Mouse (Mus musculus) midbrain, embryonic 13.5 days (tissue): ENCODE data around the gene Rer1. TPM values are rescaled to one million over a fixed set of nuclear protein-coding genes. Genes with fewer than 3 reads are reported as not detected.

Source experiments
- ATAC-seq: fragments of 200-750 bp; cut with Nextera tagmentation; 2 replicates; pipeline ENCODE4 v1.8.0; 2017; ENCODE audit warnings: mild to moderate bottlenecking, moderate TSS enrichment, moderate library complexity
- H3K27ac ChIP-seq: fragments of 300-500 bp; sonication (generic); 2 replicates; pipeline ENCODE4 v1.5.1; 2015; ENCODE audit warnings: inconsistent platforms, mild to moderate bottlenecking, moderate library complexity
- H3K27me3 ChIP-seq: fragments of 300-500 bp; sonication (generic); 2 replicates; pipeline ENCODE4 v1.6.1; 2015; ENCODE audit warnings: mild to moderate bottlenecking, inconsistent platforms
- H3K36me3 ChIP-seq: fragments of 300-500 bp; sonication (generic); 2 replicates; pipeline ENCODE4 v1.6.1; 2015; ENCODE audit warnings: mild to moderate bottlenecking, inconsistent platforms
- H3K4me1 ChIP-seq: fragments of 300-500 bp; sonication (generic); replicated peaks from 2 replicates; pipeline ENCODE4 v1.6.1; 2015; ENCODE audit warnings: inconsistent platforms
- H3K4me2 ChIP-seq: fragments of 300-500 bp; sonication (generic); replicated peaks from 2 replicates; pipeline ENCODE4 v1.6.1; 2015; ENCODE audit warnings: moderate library complexity, mild to moderate bottlenecking, inconsistent platforms
- H3K4me3 ChIP-seq: fragments of 300-500 bp; sonication (generic); replicated peaks from 2 replicates; pipeline ENCODE4 v1.5.1; 2015; ENCODE audit warnings: mild to moderate bottlenecking, inconsistent platforms
- H3K9ac ChIP-seq: fragments of 300-500 bp; sonication (generic); replicated peaks from 2 replicates; pipeline ENCODE4 v1.6.1; 2015; ENCODE audit warnings: mild to moderate bottlenecking, inconsistent platforms
- H3K9me3 ChIP-seq: fragments of 300-500 bp; sonication (generic); 2 replicates; pipeline ENCODE4 v1.6.1; 2016; ENCODE audit warnings: mild to moderate bottlenecking, inconsistent platforms
- WGBS: fragments of 180-500 bp; shearing (Covaris S2); methylation state at CpG from one replicate; pipeline ENCODE4 v1.1.7; 2015; 5-methylcytosine and 5-hydroxymethylcytosine counted together
- polyA plus RNA-seq: library from polyadenylated mRNA; unstranded; fragments of >200 nt; fragmentation: Nextera tagmentation; extraction: Ambion mirVana; gene quantifications from 2 replicates; pipeline ENCODE4 v1.2.1, GENCODE M21; 2015

Rer1 gene
- polyA plus RNA-seq, result 121 and 124 TPM in 2 replicates

DNA sequence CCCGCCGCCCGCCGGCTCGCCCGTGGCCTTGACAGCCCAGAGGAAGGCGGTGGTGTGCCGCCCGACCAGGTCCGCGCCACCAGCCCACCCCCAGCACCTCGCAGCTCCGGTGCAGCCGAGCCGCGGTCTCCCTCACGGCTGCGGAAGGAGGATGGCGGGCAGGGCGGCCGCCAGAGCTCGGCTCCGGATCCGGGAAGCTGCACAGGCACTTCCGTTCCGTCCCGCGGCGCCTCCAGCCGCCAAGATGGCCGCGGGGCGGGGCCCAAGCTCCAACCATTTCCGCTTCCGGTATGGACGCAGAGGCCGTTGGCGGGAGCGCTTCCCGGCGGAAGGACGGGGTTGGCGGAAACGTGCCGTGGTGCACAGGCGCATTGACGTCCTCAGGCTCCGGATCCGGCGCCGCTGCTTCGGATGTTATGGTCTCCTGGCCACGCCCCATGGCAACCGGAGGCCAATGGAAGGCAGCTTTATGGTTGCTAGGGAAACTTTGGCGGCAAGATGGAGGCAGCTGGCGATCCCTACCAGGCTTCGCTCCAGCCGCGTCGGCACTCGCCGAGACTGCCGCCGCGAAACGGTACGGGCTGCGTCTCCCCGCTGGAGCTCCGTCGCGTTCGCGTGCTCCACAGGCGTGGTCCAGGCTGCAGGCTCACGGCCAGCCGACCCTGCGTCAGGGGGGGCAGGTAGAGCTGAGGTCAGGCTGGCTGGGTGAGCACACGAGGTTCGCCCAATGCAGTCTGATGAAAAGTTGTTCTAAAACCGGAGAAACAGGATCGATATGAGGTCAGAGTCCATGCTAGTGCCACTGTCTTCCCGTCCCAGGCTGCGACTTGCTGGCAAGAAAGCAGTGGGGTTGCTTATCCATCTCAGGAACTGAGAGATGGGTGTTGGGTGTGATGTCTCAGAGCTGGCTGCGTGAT lies at the start of gene Rer1, which contains the start of gene Morn1:
Gene Rer1 (minus strand): TSS at position 275 of the 917 bp plus-strand sequence.
Gene Morn1 (plus strand): TSS at position 470 of the 917 bp plus-strand sequence.
- Histone ChIP-seq H3K36me3 (peaks cover 37% of the 10 kb centered on the region), H3K9ac (peak within 1 kb of the TSS; percentile 92), H3K27ac (peak within 1 kb of the TSS; percentile 93), H3K4me3 (peak within 1 kb of the TSS; percentile 91), H3K4me1 (peaks cover 35% of the 10 kb centered on the region), H3K9me3 (no peaks in the 10 kb centered on the region), H3K4me2 (peak within 1 kb of the TSS; percentile 98), H3K27me3 (no peaks in the 10 kb centered on the region)
- ATAC-seq, result peak; percentile 97
- WGBS, result under 1% methylated on average over 74 of the region's 85 CpGs

DNA sequence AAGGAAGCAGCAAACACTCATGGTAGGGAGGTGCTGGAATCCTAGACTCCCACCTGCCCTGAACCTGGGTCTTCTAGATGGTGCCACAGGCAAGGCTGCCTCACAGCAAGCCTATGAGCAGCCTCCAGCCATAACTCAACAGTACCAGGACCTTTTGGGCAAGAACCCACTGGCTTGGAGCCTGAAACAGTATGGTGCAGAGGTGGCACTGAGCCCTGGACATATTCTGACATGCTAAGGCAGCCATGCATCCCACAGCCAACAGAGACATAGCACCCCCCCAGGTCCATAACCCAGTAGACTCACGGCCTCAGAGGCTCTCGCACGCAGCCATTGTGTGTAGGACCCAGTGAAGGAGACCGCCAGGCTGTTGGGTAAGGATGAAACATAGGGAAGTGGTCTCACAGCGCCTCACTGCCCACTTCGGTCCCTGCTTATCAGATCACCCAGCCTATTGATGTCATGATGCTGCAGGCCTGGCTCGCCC lies 48.5 kb upstream of the Rer1 start:
- Histone ChIP-seq H3K4me3 (no peak overlapping the region), H3K9ac (no peak overlapping the region), H3K4me1 (peaks cover 41% of the 10 kb centered on the region), H3K27me3 (no peaks in the 10 kb centered on the region), H3K27ac (no peak overlapping the region), H3K4me2 (no peak overlapping the region), H3K36me3 (no peaks in the 10 kb centered on the region), H3K9me3 (no peaks in the 10 kb centered on the region)
- ATAC-seq, result no peak
- 81% methylated on average over 7 of the region's 7 CpGs for WGBS

DNA sequence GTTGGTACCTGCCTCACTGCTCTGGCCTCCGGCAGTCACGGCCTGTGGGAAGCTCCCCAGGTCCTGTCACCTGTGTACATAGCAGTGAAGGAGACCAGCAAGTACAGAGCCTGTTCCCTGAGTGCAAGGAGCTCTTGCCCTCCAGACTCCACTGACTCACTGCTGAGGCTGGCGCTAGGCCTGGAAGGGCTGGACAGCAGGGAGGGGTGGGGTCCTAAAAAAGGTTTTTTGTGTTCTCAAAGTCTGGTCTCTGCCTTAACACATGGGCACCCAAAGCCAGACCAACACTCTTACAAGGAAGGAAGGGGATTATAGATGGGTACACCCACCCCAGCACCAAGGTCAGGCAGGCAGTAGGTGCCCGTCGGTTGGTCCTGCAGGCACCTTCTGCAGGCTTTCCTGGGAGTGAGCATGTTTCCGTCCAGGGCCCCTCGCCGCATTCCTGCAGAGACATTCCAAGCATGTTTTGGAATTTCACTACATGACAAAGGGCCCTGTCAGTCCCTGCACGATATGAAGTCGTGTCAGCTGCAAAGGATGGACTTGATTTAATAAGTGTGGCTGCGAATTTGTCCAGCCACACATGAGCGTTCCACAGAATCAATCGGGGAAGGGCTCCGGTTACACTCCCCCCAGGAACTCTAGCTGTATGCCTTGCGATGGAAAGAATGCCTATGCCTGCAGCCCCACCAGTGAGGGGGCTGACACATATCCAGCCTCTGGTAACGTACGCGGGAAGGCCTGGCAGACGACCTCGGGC lies 47.7 kb upstream of the Rer1 start:
- H3K4me2 ChIP-seq, result no peak overlapping the region
- peaks cover 45% of the 10 kb centered on the region for H3K4me1 ChIP-seq
- 48% methylated on average over 20 of the region's 20 CpGs for WGBS
- peak overlapping the region; percentile 41; the same call in 1 of the 2 replicates for H3K27ac ChIP-seq
- no peak overlapping the region for H3K4me3 ChIP-seq
- ATAC-seq, result no peak
- no peaks in the 10 kb centered on the region for H3K27me3 ChIP-seq
- H3K9me3 ChIP-seq, result no peaks in the 10 kb centered on the region
- H3K9ac ChIP-seq, result 0 out of 2 replicates have a peak overlapping the region, but pooled peaks have one; percentile 32
- H3K36me3 ChIP-seq, result no peaks in the 10 kb centered on the region

DNA sequence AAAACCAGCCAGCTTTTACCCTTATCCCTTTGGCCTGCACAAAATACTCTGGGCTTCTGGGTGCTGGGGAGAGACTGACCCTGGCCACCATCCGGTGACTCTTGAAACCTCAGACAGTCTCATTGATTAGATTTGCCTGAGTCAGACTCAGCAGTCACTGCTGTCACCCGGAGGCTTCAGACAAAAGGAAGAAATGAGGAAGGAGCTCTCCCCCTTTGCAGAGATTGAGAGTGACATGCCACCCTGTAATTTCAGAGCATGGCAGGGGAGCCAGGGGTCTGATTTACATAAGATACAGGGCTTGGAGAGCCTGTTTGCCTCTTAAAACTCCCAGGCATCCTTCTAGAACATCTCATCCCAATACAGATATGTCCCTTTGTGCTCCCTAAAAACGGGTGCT lies 47.0 kb upstream of the Rer1 start:
- ATAC-seq, result no peak
- Histone ChIP-seq H3K9ac (0 out of 2 replicates have a peak overlapping the region, but pooled peaks have one; percentile 32), H3K4me1 (peaks cover 45% of the 10 kb centered on the region), H3K36me3 (no peaks in the 10 kb centered on the region), H3K27me3 (no peaks in the 10 kb centered on the region), H3K9me3 (no peaks in the 10 kb centered on the region), H3K4me2 (no peak overlapping the region), H3K4me3 (no peak overlapping the region), H3K27ac (0 out of 2 replicates have a peak overlapping the region, but pooled peaks have one; percentile 9)
- 36% methylated on average over 3 of the region's 3 CpGs for WGBS

DNA sequence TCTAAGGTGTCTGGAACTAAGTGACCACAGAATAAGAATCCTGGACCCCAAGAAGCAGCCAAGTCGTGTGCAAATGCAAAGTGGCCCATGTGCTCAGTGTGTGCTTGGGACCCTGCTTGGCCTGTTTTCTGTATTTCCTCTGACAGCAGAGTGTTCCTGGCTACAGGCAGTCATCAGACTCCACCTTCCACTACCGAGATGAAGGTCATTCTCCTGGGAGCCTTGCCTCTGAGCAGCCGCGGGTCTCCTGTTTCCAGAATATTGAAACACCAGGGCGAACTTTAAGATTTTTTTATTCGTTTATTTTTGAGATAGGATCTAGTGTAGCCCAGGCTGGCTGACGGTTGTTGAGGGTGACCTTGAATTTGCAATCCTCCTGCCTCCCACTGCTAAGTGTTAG lies 44.4 kb upstream of the Rer1 start:
- H3K4me3 ChIP-seq, result no peak overlapping the region
- H3K27ac ChIP-seq, result no peak overlapping the region
- peaks cover 53% of the 10 kb centered on the region for H3K4me1 ChIP-seq
- H3K9ac ChIP-seq, result no peak overlapping the region
- WGBS, result 84% methylated on average over 7 of the region's 7 CpGs
- H3K36me3 ChIP-seq, result no peaks in the 10 kb centered on the region
- no peak overlapping the region for H3K4me2 ChIP-seq
- H3K27me3 ChIP-seq, result no peaks in the 10 kb centered on the region
- no peaks in the 10 kb centered on the region for H3K9me3 ChIP-seq
- no peak for ATAC-seq

DNA sequence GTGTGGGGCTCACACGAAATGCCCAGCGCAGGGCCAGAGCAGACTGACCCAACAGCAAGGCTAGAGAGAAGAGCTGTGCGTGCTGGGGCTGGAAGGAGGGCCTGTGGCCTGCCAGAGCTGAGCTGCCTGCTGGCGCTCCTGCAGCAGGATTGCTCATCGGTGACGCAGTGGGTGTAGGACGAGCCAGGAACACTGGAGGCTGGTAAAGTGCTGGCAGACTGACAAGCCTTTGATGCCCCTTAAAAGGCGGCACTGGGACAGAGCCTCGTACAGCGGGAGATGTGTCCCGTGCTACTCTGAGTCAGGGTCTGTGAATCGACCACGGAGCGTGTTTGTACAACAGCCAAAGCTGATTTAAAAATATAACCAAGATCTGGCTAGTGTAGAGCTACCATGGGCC lies 43.8 kb upstream of the Rer1 start:
- Histone ChIP-seq H3K4me3 (no peak overlapping the region), H3K4me1 (peaks cover 54% of the 10 kb centered on the region), H3K36me3 (no peaks in the 10 kb centered on the region), H3K27me3 (no peaks in the 10 kb centered on the region), H3K27ac (no peak overlapping the region), H3K9ac (0 out of 2 replicates have a peak overlapping the region, but pooled peaks have one; percentile 3), H3K4me2 (no peak overlapping the region), H3K9me3 (no peaks in the 10 kb centered on the region)
- WGBS, result 73% methylated on average over 14 of the region's 14 CpGs
- peak; percentile 44; the same call in 1 of the 2 replicates for ATAC-seq

DNA sequence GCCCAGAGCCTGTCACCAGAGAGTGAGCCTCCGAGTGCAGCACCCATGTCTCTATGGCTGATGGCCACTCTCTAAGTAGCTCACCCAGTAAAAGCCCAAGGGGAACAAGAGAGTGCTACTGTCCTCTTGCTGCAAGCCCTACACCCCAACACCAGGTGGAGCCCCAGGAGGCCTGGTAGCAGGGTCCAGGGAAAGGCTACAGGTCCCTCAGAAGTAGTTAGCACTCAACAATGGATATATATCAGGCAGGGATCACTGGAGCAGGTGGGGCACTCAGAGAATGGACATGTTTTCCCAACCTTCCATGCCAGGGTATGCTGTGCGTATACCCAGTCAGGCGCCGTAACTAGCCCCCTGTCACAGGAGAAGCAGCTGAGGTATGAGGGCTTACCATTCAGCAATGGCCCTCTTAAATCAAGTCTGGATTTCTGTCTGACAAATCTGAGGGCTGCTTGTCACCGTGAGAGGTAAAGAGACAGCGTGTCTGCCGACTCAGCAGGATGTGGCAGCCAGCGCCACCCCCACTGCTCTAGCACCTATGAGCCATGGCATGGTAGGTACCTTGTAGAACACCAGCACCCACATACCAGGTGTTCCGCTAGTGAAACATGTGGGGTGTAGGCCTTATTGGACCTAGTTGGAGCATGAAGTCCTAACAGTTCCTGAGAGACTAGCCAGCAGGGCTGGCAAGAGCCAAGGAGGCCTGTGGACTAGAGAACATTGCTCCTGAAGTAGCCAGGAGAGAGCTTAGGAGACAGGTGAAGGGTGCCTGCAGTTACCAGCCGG lies 43.1 kb upstream of the Rer1 start:
- H3K9me3 ChIP-seq, result no peaks in the 10 kb centered on the region
- no peak overlapping the region for H3K4me3 ChIP-seq
- no peaks in the 10 kb centered on the region for H3K27me3 ChIP-seq
- H3K9ac ChIP-seq, result 0 out of 2 replicates have a peak overlapping the region, but pooled peaks have one; percentile 3
- 93% methylated on average over 10 of the region's 10 CpGs for WGBS
- peaks cover 55% of the 10 kb centered on the region for H3K4me1 ChIP-seq
- H3K36me3 ChIP-seq, result no peaks in the 10 kb centered on the region
- H3K4me2 ChIP-seq, result no peak overlapping the region
- no peak for ATAC-seq
- H3K27ac ChIP-seq, result 0 out of 2 replicates have a peak overlapping the region, but pooled peaks have one; percentile 10

DNA sequence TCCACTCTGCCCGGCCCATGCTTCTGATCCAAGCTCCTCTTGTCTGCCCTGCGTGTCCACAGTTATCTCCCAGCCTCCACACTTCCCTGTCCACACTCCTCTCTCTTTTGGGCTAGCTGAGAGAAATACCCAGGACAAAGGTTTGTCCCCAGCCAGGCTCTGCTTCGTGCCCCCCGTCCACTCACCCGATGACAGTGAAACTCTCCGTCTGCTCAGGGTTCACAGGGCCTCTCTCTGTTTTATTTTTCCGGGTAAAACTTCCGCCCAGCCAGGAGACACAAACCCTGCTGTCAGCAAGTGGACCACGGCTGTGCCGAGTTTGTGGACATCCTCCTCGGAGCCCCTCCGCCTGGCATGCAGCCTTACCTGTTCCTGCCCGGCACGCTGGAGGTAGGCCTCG lies 42.2 kb upstream of the Rer1 start:
- no peaks in the 10 kb centered on the region for H3K27me3 ChIP-seq
- peaks cover 48% of the 10 kb centered on the region for H3K4me1 ChIP-seq
- H3K4me2 ChIP-seq, result no peak overlapping the region
- no peaks in the 10 kb centered on the region for H3K9me3 ChIP-seq
- no peak for ATAC-seq
- no peak overlapping the region for H3K27ac ChIP-seq
- no peak overlapping the region for H3K4me3 ChIP-seq
- no peaks in the 10 kb centered on the region for H3K36me3 ChIP-seq
- WGBS, result 93% methylated on average over 15 of the region's 15 CpGs
- H3K9ac ChIP-seq, result no peak overlapping the region

DNA sequence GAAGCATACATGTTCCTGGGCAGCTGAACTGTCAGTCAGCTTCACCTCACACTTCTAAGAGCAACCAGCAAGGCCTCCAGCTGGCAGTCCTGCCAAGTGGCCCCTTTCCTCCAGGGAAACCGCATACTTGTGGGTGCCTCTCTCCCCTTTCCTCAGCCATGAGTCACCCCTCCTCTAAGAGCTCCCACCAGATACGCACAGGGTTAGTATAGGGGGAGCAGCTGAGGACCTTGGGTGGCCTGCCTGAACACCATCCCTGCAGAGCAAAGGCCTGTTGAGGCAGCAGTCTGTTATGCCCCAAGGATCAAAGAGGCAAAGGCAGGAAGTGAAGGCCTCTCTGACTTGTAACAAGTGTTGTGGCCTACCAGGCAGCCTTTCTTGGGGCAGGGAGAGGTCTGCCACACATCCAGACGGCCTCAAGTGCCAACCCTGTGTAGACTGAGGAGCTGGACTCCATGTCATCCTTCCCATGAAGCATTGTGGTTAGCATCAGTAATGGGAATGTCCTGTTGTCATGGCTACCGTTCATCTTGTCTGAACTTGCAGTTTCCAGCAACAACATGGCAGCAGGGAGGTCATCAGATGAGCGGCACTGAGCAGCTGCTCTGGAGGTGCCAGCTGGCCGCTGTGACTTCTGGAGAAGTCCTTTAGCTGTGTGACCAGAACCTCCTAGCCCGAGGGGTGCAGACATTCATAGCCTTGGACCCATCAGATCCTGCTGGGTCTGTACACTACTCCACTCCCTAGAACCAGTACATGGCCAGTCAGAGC lies 40.6 kb upstream of the Rer1 start:
- WGBS, result 61% methylated on average over 7 of the region's 7 CpGs
- H3K4me1 ChIP-seq, result peaks cover 58% of the 10 kb centered on the region

DNA sequence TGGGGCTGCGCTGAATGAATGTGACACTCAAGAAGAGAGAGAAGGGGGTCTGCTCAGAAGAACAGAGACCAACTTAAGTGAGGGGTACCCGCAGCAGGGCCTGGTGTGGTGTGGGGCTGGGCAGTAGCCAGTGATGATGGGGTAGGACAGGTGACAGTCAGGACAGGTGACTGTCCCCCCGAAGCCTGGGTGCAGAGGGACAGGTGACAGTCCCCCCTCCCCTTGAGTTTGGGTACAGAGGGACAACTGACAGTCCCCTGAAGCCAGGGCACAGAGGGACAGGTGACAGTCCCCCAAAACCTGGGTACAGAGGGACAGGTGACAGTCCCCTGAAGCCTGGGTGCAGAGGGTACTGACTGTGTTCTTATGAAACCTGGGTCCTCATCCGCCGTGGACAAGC lies 40.0 kb upstream of the Rer1 start:
- Histone ChIP-seq H3K4me3 (no peak overlapping the region), H3K9me3 (no peaks in the 10 kb centered on the region), H3K36me3 (no peaks in the 10 kb centered on the region), H3K27ac (no peak overlapping the region), H3K4me1 (peaks cover 64% of the 10 kb centered on the region), H3K27me3 (no peaks in the 10 kb centered on the region), H3K9ac (no peak overlapping the region), H3K4me2 (no peak overlapping the region)
- 95% methylated on average over 5 of the region's 5 CpGs for WGBS
- no peak for ATAC-seq

More for the DNA sequence above, 40.6 kb upstream of the Rer1 start:
- Histone ChIP-seq H3K4me2 (no peak overlapping the region), H3K9ac (no peak overlapping the region), H3K27ac (no peak overlapping the region), H3K9me3 (no peaks in the 10 kb centered on the region), H3K27me3 (no peaks in the 10 kb centered on the region), H3K4me3 (no peak overlapping the region), H3K36me3 (no peaks in the 10 kb centered on the region)
- no peak for ATAC-seq

DNA sequence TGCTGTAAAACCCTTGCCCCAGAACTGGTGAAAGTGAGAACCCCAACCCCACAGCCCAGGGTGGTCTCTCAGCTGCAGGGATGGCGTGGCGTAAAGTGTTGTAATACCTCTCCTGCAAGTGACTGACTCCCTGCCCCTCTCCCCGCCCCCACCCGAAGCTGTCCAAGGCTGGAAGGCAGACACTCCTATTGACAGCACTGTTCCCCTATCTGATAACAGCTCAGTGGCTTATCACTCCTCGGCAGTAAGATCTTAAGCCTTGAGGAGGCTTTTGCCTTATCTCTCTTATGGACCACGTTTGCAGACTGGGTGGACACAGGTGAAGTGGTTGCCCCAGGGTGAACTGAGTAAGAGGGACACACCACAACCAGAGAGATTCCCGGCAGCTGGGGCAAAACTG lies 39.1 kb upstream of the Rer1 start:
- ATAC-seq, result no peak
- 71% methylated on average over 7 of the region's 7 CpGs for WGBS
- H3K9me3 ChIP-seq, result no peaks in the 10 kb centered on the region
- no peaks in the 10 kb centered on the region for H3K36me3 ChIP-seq
- no peak overlapping the region for H3K9ac ChIP-seq
- H3K27ac ChIP-seq, result no peak overlapping the region
- no peaks in the 10 kb centered on the region for H3K27me3 ChIP-seq
- no peak overlapping the region for H3K4me3 ChIP-seq
- peaks cover 64% of the 10 kb centered on the region for H3K4me1 ChIP-seq
- H3K4me2 ChIP-seq, result no peak overlapping the region
